Mouse (Mus musculus) embryonic facial prominence, embryonic 13.5 days (tissue): ENCODE measurements around the gene Mien1. TPM values are rescaled to one million over a fixed set of nuclear protein-coding genes. Genes with fewer than 3 reads are reported as not detected.

Experiments used
- ATAC-seq: fragments of 200-750 bp; cut with Nextera tagmentation; 2 replicates; pipeline ENCODE4 v1.8.0; 2017; ENCODE audit warnings: low read depth; ENCODE audit not compliant: insufficient number of reproducible peaks, insufficient read depth, low FRiP score, low TSS enrichment
- H3K27ac ChIP-seq: fragments of 300-500 bp; sonication (generic); 2 replicates; pipeline ENCODE4 v1.5.1; 2015; ENCODE audit warnings: moderate library complexity, mild to moderate bottlenecking, inconsistent platforms
- H3K27me3 ChIP-seq: fragments of 300-500 bp; sonication (generic); 2 replicates; pipeline ENCODE4 v1.6.1; 2015; ENCODE audit warnings: mild to moderate bottlenecking, inconsistent platforms
- H3K36me3 ChIP-seq: fragments of 300-500 bp; sonication (generic); 2 replicates; pipeline ENCODE4 v1.6.1; 2015; ENCODE audit warnings: mild to moderate bottlenecking, inconsistent platforms
- H3K4me1 ChIP-seq: fragments of 300-500 bp; sonication (generic); 2 replicates; pipeline ENCODE4 v1.6.1; 2015; ENCODE audit warnings: inconsistent platforms
- H3K4me2 ChIP-seq: fragments of 300-500 bp; sonication (generic); 2 replicates; pipeline ENCODE4 v1.6.1; 2015; ENCODE audit warnings: moderate library complexity, mild to moderate bottlenecking, inconsistent platforms
- H3K4me3 ChIP-seq: fragments of 300-500 bp; sonication (generic); 2 replicates; pipeline ENCODE4 v1.5.1; 2015; ENCODE audit warnings: mild to moderate bottlenecking, inconsistent platforms
- H3K9ac ChIP-seq: fragments of 300-500 bp; sonication (generic); 2 replicates; pipeline ENCODE4 v1.6.1; 2015; ENCODE audit warnings: mild to moderate bottlenecking, inconsistent platforms
- H3K9me3 ChIP-seq: fragments of 300-500 bp; sonication (generic); 2 replicates; pipeline ENCODE4 v1.6.1; 2016; ENCODE audit warnings: inconsistent platforms
- WGBS: fragments of 180-500 bp; shearing (Covaris S2); methylation state at CpG from one replicate; pipeline ENCODE4 v1.1.7; 2015; ENCODE audit warnings: mixed read lengths; 5-methylcytosine and 5-hydroxymethylcytosine counted together
- polyA plus RNA-seq: library from polyadenylated mRNA; unstranded; fragments of >200 nt; fragmentation: Nextera tagmentation; extraction: Ambion mirVana; gene quantifications from 2 replicates; pipeline ENCODE4 v1.2.1, GENCODE M21; 2015

The Mien1 gene
- polyA plus RNA-seq, 1 experiment from 2014 or later: 90.7 TPM

DNA sequence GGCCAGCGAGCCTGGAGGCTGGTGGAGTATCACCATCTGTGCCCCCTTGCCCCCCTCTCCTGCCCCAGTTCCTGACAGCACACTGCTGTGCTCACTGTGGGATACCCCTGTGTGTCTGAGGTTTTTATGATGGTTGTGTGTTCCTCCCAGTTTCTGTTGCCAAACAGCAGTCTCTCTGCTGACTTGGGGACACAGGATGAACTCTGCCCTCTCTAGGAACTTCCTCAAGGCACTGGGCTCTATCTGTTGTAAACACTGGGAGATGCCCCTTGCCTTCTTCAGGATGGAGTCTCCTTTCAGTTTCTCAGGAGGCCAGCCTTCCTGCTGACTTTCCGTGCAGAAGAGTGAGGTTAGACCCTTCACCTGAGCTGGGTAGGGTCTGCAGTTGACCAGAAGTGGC lies 24.6 kb downstream of the Mien1 start:
- H3K9me3 ChIP-seq: no peaks in the 10 kb centered on the region
- ATAC-seq: no peak
- H3K4me1 ChIP-seq: peaks cover 49% of the 10 kb centered on the region
- H3K27me3 ChIP-seq: peaks cover 5% of the 10 kb centered on the region; the same call in 1 of the 2 replicates
- peak overlapping the region; percentile 75 for H3K4me2 ChIP-seq
- peak overlapping the region; percentile 98 for H3K9ac ChIP-seq
- peak overlapping the region; percentile 96 for H3K4me3 ChIP-seq
- 40% methylated on average over 2 of the region's 2 CpGs for WGBS
- H3K27ac ChIP-seq: no peak overlapping the region
- H3K36me3 ChIP-seq: peaks cover 14% of the 10 kb centered on the region; the same call in 1 of the 2 replicates

DNA sequence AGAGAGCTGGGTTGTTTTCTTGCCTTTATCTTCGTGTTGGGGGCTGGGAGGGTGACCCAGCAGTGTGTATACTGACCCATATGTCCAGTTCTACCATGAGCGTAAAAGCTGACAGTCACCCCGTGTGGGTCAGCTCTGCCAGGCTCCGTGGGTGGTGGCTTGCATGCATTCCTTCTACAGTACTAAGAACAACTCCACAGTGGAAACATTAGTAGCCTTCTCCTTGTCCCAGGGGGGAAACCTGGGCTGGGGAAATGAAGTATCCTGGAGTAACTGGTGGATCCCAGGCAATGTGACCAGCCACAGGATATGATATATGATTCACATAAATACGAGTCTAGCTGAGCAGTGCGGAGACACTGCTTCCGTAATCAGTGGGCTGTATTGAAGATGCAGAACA lies 25.1 kb downstream of the Mien1 start:
- peak overlapping the region; percentile 99; the same call in 1 of the 2 replicates for H3K27ac ChIP-seq
- no peak for ATAC-seq

DNA sequence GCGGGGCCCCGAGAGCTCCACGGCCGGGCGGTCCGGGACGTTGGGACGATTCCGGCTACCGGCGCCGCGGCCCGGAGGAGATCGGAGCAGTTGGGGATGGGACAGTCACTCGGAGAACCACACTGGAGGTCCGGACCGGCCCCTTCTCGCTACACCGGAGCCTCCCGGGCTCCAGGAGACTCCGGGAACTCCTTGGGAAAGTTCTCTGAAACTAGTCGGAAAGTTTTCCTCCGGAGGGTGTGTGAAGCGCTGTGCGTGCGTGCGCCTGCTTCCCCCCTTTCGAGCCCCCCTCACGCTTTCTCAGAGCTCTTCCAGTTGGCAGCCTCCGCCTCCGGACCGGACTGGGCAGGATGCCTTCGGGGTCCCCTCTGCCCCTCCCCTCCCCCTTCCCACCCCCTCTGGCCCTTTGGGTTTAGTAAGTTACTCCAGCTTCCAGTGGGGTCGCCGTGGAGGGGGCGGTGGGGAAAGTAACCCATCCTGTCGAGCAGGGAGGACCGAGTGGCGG lies 25.9 kb downstream of the Mien1 start:
- Histone ChIP-seq H3K4me3 (peak overlapping the region; percentile 96), H3K27me3 (peaks cover 5% of the 10 kb centered on the region; the same call in 1 of the 2 replicates), H3K4me2 (peak overlapping the region; percentile 75), H3K9ac (peak overlapping the region; percentile 98), H3K36me3 (peaks cover 10% of the 10 kb centered on the region; the same call in 1 of the 2 replicates), H3K4me1 (peaks cover 53% of the 10 kb centered on the region), H3K9me3 (no peaks in the 10 kb centered on the region), H3K27ac (peak overlapping the region; percentile 99)
- ATAC-seq: peak; percentile 33; the same call in 1 of the 2 replicates
- WGBS: 0% methylated on average over 40 of the region's 40 CpGs

More for the DNA sequence above, 25.1 kb downstream of the Mien1 start:
- Histone ChIP-seq H3K4me2 (peak overlapping the region; percentile 75), H3K9ac (peak overlapping the region; percentile 98), H3K9me3 (no peaks in the 10 kb centered on the region), H3K4me1 (peaks cover 54% of the 10 kb centered on the region), H3K27me3 (peaks cover 5% of the 10 kb centered on the region; the same call in 1 of the 2 replicates), H3K36me3 (peaks cover 10% of the 10 kb centered on the region; the same call in 1 of the 2 replicates), H3K4me3 (peak overlapping the region; percentile 96)
- 16% methylated on average over 7 of the region's 7 CpGs for WGBS

DNA sequence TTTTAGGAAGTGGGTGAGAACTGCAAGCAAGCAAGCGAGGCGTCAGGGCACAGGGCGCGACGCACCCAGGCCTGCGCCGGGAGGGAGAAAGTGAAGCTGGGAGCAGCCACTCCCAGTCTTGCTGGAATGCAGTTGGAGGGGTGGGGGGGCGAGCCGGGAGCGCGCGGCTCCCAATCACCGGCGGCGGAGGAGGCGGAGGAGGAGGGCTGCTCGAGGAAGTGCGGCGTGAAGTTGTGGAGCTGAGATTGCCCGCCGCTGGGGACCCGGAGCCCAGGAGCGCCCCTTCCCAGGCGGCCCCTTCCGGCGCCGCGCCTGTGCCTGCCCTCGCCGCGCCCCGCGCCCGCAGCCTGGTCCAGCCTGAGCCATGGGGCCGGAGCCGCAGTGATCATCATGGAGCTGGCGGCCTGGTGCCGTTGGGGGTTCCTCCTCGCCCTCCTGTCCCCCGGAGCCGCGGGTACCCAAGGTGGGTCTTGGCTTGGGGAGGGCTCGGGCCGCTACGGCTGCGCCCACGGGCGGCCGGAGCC lies 26.5 kb downstream of the Mien1 start, which contains the start of gene Erbb2:
Gene Erbb2, plus strand, starts transcription at position 198 of the 524 bp plus-strand sequence.
- H3K27ac ChIP-seq: peak within 1 kb of the TSS; percentile 99
- peak; percentile 86 for ATAC-seq
- WGBS: 0% methylated on average over 49 of the region's 49 CpGs
- peak within 1 kb of the TSS; percentile 75 for H3K4me2 ChIP-seq
- H3K4me1 ChIP-seq: peaks cover 53% of the 10 kb centered on the region
- H3K9me3 ChIP-seq: no peaks in the 10 kb centered on the region
- H3K9ac ChIP-seq: peak within 1 kb of the TSS; percentile 98
- H3K27me3 ChIP-seq: peaks cover 5% of the 10 kb centered on the region; the same call in 1 of the 2 replicates
- peaks cover 10% of the 10 kb centered on the region; the same call in 1 of the 2 replicates for H3K36me3 ChIP-seq
- H3K4me3 ChIP-seq: peak within 1 kb of the TSS; percentile 96

DNA sequence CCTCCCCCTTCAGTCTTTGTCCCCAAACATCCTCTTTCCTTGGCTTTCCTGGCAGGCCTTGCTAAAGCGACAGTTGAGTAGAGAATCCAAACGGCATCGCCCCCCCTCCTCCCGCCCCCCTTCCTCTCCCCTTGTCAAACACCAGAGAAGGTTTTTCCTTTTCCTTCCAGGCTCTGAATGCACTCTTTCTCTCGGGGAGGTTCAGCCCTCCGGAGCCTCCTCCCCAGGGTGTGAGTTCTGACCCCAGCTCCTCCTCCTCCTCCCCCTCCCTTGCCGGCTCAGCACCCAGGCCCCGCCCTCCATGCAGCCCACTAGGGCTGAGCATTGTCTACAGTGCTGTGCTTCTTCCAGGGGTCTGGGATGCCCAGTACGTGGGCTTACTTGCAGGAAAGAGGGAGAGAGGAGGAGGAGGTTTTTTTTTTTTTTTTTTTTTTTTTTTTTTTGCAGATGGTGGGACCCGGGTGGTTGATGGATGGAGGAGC lies 29.4 kb downstream of the Mien1 start:
- Histone ChIP-seq H3K36me3 (no peaks in the 10 kb centered on the region), H3K4me2 (peak overlapping the region; percentile 49), H3K27me3 (peaks cover 5% of the 10 kb centered on the region; the same call in 1 of the 2 replicates), H3K27ac (peak overlapping the region; percentile 68), H3K9ac (peak overlapping the region; percentile 69), H3K4me3 (peak overlapping the region; percentile 15; the same call in 1 of the 2 replicates), H3K4me1 (peaks cover 35% of the 10 kb centered on the region), H3K9me3 (no peaks in the 10 kb centered on the region)
- WGBS: 3% methylated on average over 10 of the region's 10 CpGs
- ATAC-seq: no peak

DNA sequence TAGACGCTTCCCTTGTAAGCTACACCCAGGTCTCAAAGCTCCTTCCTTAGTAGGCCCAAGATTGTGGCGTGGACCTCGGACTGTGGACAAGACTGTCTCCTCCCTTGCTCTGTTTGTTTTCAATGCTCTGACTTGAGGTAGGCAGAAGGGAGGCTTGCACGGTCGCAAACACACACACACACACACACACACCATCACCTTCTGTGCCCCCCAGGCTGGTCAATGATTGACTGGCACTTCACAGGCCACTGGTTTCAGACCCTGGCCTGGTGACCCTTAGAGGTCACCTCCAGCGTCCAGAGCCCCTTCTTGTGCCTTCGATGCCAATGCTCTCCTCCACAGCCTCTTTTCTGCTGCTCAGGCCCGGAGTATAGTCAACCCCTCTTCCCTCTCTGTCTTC lies 29.9 kb downstream of the Mien1 start:
- Histone ChIP-seq H3K9me3 (no peaks in the 10 kb centered on the region), H3K9ac (peak overlapping the region; percentile 69), H3K4me3 (peak overlapping the region; percentile 15; the same call in 1 of the 2 replicates), H3K36me3 (no peaks in the 10 kb centered on the region), H3K27ac (peak overlapping the region; percentile 68), H3K4me2 (peak overlapping the region; percentile 49), H3K4me1 (peaks cover 30% of the 10 kb centered on the region), H3K27me3 (peaks cover 5% of the 10 kb centered on the region; the same call in 1 of the 2 replicates)
- WGBS: 49% methylated on average over 8 of the region's 8 CpGs
- ATAC-seq: no peak

DNA sequence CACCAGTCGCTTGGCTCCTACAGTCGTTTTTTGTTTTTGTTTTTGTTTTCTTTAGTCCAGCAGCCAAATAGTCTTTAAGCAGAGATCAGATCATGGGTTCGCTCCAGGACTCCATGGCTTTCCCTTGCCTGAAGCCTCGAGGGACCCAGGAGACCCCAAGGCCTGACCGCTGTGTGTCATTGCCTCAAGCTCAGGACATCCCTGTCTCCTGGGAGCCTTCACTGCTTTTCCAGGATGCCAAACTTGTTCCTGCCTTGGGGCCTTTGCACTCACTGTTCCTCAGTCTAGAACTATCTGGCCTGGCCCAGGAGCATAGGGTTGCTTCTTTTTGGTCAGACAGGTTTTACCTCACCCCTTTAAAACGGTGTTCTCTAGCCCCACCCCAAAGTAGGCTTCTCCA lies 32.2 kb downstream of the Mien1 start:
- ATAC-seq: no peak
- no peaks in the 10 kb centered on the region for H3K36me3 ChIP-seq
- no peak overlapping the region for H3K4me3 ChIP-seq
- peaks cover 20% of the 10 kb centered on the region for H3K4me1 ChIP-seq
- no peak overlapping the region for H3K9ac ChIP-seq
- H3K27me3 ChIP-seq: peaks cover 5% of the 10 kb centered on the region; the same call in 1 of the 2 replicates
- H3K27ac ChIP-seq: no peak overlapping the region
- H3K4me2 ChIP-seq: no peak overlapping the region
- WGBS: 60% methylated on average over 6 of the region's 6 CpGs
- no peaks in the 10 kb centered on the region for H3K9me3 ChIP-seq

DNA sequence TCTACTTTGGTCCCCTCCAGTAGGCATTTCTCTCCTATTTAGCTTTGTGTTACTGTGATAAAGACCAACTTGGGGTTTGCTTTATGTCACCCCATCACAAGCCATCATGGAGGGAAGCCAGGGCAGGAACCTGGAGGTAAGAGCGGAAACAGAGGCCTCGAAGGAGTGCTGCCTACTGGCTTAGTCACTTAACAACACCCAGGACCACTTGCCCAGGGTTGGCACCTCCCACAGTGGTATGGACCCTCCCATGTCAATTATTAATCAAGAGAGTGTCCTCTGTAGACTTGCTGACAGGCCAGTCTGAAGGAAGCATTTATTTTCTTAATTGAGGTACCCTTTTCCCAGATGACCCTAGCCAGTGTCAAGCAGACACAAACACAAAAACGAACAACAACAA lies 38.0 kb downstream of the Mien1 start:
- Histone ChIP-seq H3K27ac (peak overlapping the region; percentile 97), H3K9ac (peak overlapping the region; percentile 82), H3K27me3 (no peaks in the 10 kb centered on the region), H3K4me2 (peak overlapping the region; percentile 65), H3K9me3 (no peaks in the 10 kb centered on the region), H3K4me1 (peaks cover 9% of the 10 kb centered on the region), H3K36me3 (peaks cover 8% of the 10 kb centered on the region), H3K4me3 (peak overlapping the region; percentile 76)
- WGBS: 55% methylated on average over 3 of the region's 3 CpGs
- no peak for ATAC-seq

DNA sequence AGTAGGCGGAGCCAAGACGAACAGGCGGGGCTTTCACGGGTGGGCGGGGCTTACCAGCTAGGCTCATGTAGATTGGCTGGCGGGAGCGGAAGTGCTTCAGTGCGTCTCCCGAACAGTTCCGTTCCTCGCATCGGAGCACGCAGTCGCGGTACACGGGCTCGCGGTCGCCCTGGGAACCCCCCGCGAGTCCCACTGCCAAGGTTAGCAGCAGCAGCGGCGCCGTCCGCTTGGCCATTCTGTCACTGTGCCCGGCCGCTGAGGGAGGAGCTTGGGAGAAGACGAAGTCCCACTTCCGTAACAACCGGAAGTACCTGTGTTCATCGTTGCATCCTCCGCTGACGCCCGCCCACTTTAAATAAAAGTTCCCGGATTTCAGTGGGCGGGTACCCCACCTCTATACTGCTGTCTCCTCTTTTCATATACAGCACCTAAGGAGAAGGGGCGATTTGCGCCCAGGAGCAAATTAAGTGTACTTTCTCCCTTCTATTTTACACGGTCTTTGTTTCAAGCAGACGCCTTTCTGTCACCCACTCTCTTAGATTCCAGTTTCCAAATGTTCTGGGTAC lies 38.5 kb downstream of the Mien1 start, which contains the start of gene Pgap3:
Gene Pgap3, minus strand, starts transcription at position 330 of the 566 bp plus-strand sequence.
- Histone ChIP-seq H3K27ac (peak within 1 kb of the TSS; percentile 97), H3K36me3 (peaks cover 8% of the 10 kb centered on the region), H3K4me2 (peak within 1 kb of the TSS; percentile 65), H3K27me3 (no peaks in the 10 kb centered on the region), H3K9me3 (no peaks in the 10 kb centered on the region), H3K4me3 (peak within 1 kb of the TSS; percentile 76), H3K4me1 (peaks cover 9% of the 10 kb centered on the region), H3K9ac (peak within 1 kb of the TSS; percentile 82)
- under 1% methylated on average over 40 of the region's 40 CpGs for WGBS
- peak; percentile 90 for ATAC-seq

DNA sequence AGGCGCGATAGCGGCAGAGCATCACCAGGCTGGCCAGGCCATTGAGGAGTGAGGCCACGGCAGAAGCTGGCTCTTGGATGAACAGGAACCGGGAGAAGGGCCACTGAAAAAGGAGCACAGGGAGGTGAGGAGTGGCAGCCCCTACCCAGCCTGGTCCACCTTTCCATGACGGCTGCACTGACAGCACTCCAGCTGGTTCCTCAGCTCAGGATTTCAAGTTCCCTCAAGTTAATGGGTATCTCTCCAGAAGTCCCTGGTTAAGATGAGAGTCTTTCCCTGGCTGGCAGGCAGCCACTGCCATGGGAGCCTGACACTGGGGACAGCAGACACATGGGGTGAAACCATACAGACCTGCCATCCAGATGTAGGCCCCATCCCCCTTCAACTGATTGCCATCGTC lies 40.8 kb downstream of the Mien1 start:
- Histone ChIP-seq H3K9ac (no peak overlapping the region), H3K9me3 (no peaks in the 10 kb centered on the region), H3K4me1 (peaks cover 32% of the 10 kb centered on the region), H3K27ac (no peak overlapping the region), H3K4me2 (no peak overlapping the region), H3K36me3 (peaks cover 8% of the 10 kb centered on the region), H3K4me3 (no peak overlapping the region), H3K27me3 (no peaks in the 10 kb centered on the region; the same call in none of the 2 replicates)
- 91% methylated on average over 7 of the region's 7 CpGs for WGBS
- ATAC-seq: no peak

DNA sequence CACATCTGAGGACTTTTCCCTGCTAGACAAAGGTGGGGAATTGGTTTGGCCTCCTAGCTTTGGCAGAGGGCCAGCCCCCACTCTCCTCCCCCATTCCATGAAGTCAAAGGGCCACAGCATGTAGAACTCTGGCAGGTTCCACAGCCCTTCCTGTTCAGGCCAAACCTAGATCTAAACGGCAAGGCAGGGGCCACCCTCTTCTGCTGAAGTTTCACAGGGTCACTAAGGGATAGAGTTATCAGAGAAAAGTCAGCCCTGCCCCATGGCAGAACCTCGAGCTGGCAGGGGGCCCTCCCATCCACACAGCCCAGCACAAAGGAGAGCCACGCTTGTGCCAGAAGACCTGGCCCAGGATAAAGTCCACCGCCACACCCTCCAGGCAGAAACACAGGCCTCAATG lies 43.8 kb downstream of the Mien1 start:
- H3K27ac ChIP-seq: peak overlapping the region; percentile 29; the same call in 1 of the 2 replicates

More for the DNA sequence above, 43.8 kb downstream of the Mien1 start:
- Histone ChIP-seq H3K27me3 (peaks cover 18% of the 10 kb centered on the region), H3K4me3 (no peak overlapping the region), H3K36me3 (peaks cover 8% of the 10 kb centered on the region), H3K9me3 (no peaks in the 10 kb centered on the region), H3K4me1 (peaks cover 38% of the 10 kb centered on the region), H3K9ac (no peak overlapping the region), H3K4me2 (no peak overlapping the region)
- no peak for ATAC-seq
- WGBS: 63% methylated on average over 4 of the region's 4 CpGs
